Mouse (Mus musculus): ENCODE measurements around the gene Pfn4. TPM values are rescaled to one million over a fixed set of nuclear protein-coding genes. Genes with fewer than 3 reads are reported as not detected.

Gene Pfn4
- 4.5 TPM for polyA plus RNA-seq (2014; fragmentation: Illumina TruSeq; extraction: RNeasy Lipid Tissue Mini Kit (QIAGEN cat#74804))

GRCm38 (mm10) chr12:4768492-4769332, at the start of gene Pfn4, which contains the start of gene Fam228b:
TSS of gene Pfn4 (plus strand) at chr12:4769022.
TSS of gene Fam228b (minus strand) at chr12:4769267.

GRCm38 (mm10) chr12:4738031-4738576, 30.7 kb upstream of the Pfn4 start, which contains the start of gene Fam228a:
TSS of gene Fam228a (minus strand) at chr12:4738430.

GRCm38 (mm10) chr12:4817361-4818101, 48.7 kb downstream of the Pfn4 start, which contains the start of gene Sf3b6:
TSS of gene Sf3b6 (plus strand) at chr12:4817544.

Other genes starting within 250 kb of the Pfn4 start
- 89.9 TPM for gene Itsn2, start 176.4 kb upstream of the Pfn4 start, polyA plus RNA-seq (2014; fragmentation: Illumina TruSeq; extraction: RNeasy Lipid Tissue Mini Kit (QIAGEN cat#74804))
- gene Gm3625, start 176.1 kb upstream of the Pfn4 start, polyA plus RNA-seq (2014; fragmentation: Illumina TruSeq; extraction: RNeasy Lipid Tissue Mini Kit (QIAGEN cat#74804)): not detected
- 0.60 TPM for gene Fam228a, start 30.6 kb upstream of the Pfn4 start, polyA plus RNA-seq (2014; fragmentation: Illumina TruSeq; extraction: RNeasy Lipid Tissue Mini Kit (QIAGEN cat#74804))
- 5.7 TPM for gene Fam228b, start 245 bp downstream of the Pfn4 start, polyA plus RNA-seq (2014; fragmentation: Illumina TruSeq; extraction: RNeasy Lipid Tissue Mini Kit (QIAGEN cat#74804))
- gene Sf3b6, start 48.5 kb downstream of the Pfn4 start, polyA plus RNA-seq (2014; fragmentation: Illumina TruSeq; extraction: RNeasy Lipid Tissue Mini Kit (QIAGEN cat#74804)): 382 TPM
- gene Fkbp1b, start 72.6 kb downstream of the Pfn4 start, polyA plus RNA-seq (2014; fragmentation: Illumina TruSeq; extraction: RNeasy Lipid Tissue Mini Kit (QIAGEN cat#74804)): 7.1 TPM
- 5.6 TPM for gene Wdcp, start 74.3 kb downstream of the Pfn4 start, polyA plus RNA-seq (2014; fragmentation: Illumina TruSeq; extraction: RNeasy Lipid Tissue Mini Kit (QIAGEN cat#74804))
- not detected for gene Mfsd2b, start 105.3 kb downstream of the Pfn4 start, polyA plus RNA-seq (2014; fragmentation: Illumina TruSeq; extraction: RNeasy Lipid Tissue Mini Kit (QIAGEN cat#74804))
- gene Ubxn2a, start 138.7 kb downstream of the Pfn4 start, polyA plus RNA-seq (2014; fragmentation: Illumina TruSeq; extraction: RNeasy Lipid Tissue Mini Kit (QIAGEN cat#74804)): 113 TPM
- gene Atad2b, start 148.3 kb downstream of the Pfn4 start, polyA plus RNA-seq (2014; fragmentation: Illumina TruSeq; extraction: RNeasy Lipid Tissue Mini Kit (QIAGEN cat#74804)): 56.3 TPM